Mouse (Mus musculus) bone marrow macrophage, adult 2 months (primary cell): ENCODE results near the gene Ada.
"Not testable (repeated sequence)": the region's sequence is repeated elsewhere in the genome, so short reads cannot be mapped to it uniquely, and the experiment has no call there.

Source experiments
- CTCF ChIP-seq: IDR thresholded peaks from 2 replicates; pipeline ENCODE4 v1.5.1; 2012; ENCODE audit warnings: low read depth, mild to moderate bottlenecking, low read length, moderate library complexity
- POLR2A ChIP-seq: IDR thresholded peaks from 2 replicates; pipeline ENCODE4 v1.6.1; 2012; ENCODE audit warnings: mild to moderate bottlenecking, low read depth, low read length, borderline replicate concordance

- TF ChIP-seq CTCF, POLR2A: not testable (repeated sequence)
These were observed 61.7 kb downstream of the Ada start for GRCm38 (mm10) chr2:163688377-163688776.
